Mouse (Mus musculus) left cerebral cortex, adult 2 months (tissue): ENCODE measurements around the gene Tex261. TPM values are rescaled to one million over a fixed set of nuclear protein-coding genes. Genes with fewer than 3 reads are reported as not detected.
"Not testable (repeated sequence)": the region's sequence is repeated elsewhere in the genome, so short reads cannot be mapped to it uniquely, and the experiment has no call there.

Source experiments
- DNase-seq, 2 experiments: peaks; one replicate each; pipeline ENCODE4 v3.0.0; 2021 to 2022; ENCODE audit warnings: low spot score in 2 of 2, mixed read lengths in 1 of 2; ENCODE audit errors: extremely low spot score in 1 of 2
- H3K27ac ChIP-seq: fragments of 200-600 bp; 2 replicates; pipeline ENCODE4 v1.8.1; 2022
- H3K4me3 ChIP-seq: fragments of 200-600 bp; 2 replicates; pipeline ENCODE4 v1.8.1; 2022
- CTCF ChIP-seq: fragments of 200-600 bp; IDR thresholded peaks from 2 replicates; pipeline ENCODE4 v1.8.1; 2022; ENCODE audit warnings: antibody characterized with exemption, mild to moderate bottlenecking, moderate library complexity
- intact Hi-C: fragments of 180-260 bp; cut with DNase I; formaldehyde crosslinking; loops from one replicate; pipeline ENCODE4 v1.15.1; 2025
- long read RNA-seq, 2 experiments: library from polyadenylated mRNA; stranded (forward); transcript quantifications; one replicate each; pipeline ENCODE4 v2.0.0; 2021; ENCODE audit warnings: borderline mapping rate in 2 of 2
- total RNA-seq, 2 experiments: library from RNA; stranded (reverse); gene quantifications; 2 replicates each; pipeline ENCODE4 v1.2.3; 2021

Tex261 gene
- 10 to 100 TPM; 49.1 to 53.9 TPM for total RNA-seq
- long read RNA-seq, experiment 1, transcript Tex261-201 (6 exons, 2,984 nt): major isoform, 52 of 62 reads
- long read RNA-seq, experiment 1, partial matches to known transcripts: 4 of 62 reads
- long read RNA-seq, experiment 1, other reads (novel, unspliced or antisense): 6 of 62 reads
- long read RNA-seq, experiment 2, transcript Tex261-201 (6 exons, 2,984 nt): major isoform, 56 of 85 reads
- long read RNA-seq, experiment 2, partial matches to known transcripts: 14 of 85 reads
- long read RNA-seq, experiment 2, other reads (novel, unspliced or antisense): 13 of 85 reads

DNA sequence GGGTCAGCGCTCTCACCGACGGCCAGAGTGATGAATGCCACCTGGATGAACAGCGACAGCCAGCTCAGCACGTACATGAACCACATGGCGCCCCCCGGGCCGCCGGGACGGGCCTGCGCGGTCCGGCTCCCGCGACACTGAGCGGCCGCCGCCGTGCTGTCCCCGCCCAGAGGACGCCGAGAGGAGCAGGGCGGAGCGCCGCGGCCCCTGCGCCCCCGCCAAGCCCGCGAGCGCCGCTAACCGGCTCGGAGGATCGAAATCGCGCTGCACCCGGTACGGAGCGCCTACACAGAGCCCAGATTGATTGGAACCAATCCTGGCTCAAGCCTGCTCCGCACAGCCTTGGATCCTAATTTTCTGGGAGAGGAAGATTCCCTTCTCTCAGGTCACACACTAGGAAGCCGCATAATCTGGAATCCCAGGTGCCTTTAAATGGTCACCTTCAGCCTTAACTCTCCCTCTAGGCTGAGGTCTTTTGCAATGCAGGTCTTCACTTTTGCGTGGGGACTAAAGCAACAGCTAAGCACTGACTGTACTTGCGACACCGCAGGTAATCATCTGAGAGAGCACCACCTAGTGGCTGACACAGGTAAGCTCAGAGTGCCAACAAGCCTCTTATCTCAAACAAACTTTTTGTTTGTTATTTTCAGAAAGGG lies at the start of gene Tex261:
TSS of gene Tex261 (minus strand) at position 176 of the 656 bp plus-strand sequence.
- intact Hi-C loops: loop anchor here (5.0 to 10.0 kb wide), 2 partner anchors 137 to 451 kb away; partner anchors contain the start of genes Mob1a and Mthfd2
- DNase-seq: peak; percentile 92
- TF ChIP-seq CTCF: peak; percentile 70
- peak within 1 kb of the TSS; percentile 90 for H3K27ac ChIP-seq
- peak within 1 kb of the TSS; percentile 97 for H3K4me3 ChIP-seq

DNA sequence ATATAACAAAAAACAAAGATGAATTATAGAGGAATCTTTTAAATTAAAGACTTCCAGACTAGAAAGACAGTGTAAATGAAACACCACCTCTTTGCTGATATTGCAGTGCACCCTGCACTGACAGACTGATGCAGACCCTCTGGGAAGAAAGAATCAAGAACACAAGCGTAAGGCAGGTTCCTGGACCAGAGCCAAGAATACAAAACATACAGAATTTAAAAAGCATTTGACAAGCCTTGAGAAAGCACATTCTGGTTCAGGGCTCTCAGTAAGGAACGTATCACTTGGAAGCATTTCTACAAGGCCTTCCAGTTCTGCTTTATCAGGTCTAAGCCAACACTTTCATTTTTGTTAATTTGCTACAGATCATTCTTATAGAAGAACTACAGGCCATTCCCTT lies 46.2 kb upstream of the Tex261 start:
- no peak overlapping the region for H3K27ac ChIP-seq
- intact Hi-C loops: no loop called here
- no peak overlapping the region for H3K4me3 ChIP-seq
- no peak for TF ChIP-seq CTCF
- DNase-seq: no peak

DNA sequence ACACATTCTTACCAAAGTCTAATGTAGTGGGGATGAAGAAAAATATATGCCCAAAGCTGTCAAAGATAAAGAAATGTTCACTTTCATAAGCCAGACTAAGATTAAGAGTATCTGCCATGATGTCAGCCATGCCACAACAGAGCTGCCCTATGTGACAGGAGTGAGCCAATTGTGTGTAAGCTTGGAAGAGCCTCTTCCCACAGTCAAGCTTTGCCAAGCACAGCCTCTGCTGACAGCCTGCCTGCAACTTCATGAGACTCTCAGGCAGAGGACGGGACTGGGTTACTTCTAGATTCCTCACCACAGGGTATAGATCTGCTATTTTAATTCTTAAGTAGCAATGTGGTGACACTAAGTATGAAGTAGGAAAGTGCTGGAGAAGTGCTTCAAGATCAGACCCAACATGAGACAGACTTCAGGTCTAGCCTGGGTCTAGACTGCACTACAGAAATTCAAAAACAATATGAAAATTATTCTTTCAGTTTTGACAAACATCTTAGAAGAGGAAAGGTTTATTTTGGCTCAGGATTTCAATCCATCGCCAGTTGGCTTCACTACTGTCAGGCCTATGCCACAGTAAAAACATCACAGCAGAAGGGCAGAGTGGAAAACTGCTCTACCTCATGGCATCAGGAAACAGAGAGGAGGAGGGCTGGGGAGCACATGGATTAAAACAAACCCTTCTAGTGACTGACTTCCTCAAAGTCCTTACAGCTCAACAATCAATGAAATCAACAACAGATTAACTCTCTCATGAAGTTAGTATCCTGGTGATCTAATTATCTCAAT lies 45.3 kb upstream of the Tex261 start:
- Histone ChIP-seq H3K4me3 (no peak overlapping the region), H3K27ac (no peak overlapping the region)
- DNase-seq: no peak
- intact Hi-C loops: no loop called here
- TF ChIP-seq CTCF: no peak

DNA sequence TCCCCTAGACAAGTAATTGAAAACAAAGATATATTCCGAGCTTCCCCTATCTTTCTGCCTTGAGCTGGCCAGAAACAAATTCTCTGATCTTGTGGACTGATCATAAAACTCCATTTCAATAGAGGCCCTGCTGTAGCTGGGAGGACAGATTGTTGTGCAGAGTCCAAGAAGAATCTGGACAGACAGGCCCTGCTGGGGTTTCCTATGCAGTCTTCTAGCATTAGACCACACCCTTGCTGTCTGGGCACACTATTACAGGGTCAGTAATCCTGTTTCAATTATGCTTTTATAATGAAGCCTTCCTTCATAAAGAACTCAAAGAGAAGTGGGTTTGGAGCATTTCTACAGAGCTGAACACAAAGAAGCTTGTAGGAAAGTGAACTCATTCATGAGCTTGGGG lies 43.4 kb upstream of the Tex261 start:
- Histone ChIP-seq H3K4me3 (no peak overlapping the region), H3K27ac (no peak overlapping the region)
- no peak for DNase-seq
- intact Hi-C loops: no loop called here
- TF ChIP-seq CTCF: no peak

DNA sequence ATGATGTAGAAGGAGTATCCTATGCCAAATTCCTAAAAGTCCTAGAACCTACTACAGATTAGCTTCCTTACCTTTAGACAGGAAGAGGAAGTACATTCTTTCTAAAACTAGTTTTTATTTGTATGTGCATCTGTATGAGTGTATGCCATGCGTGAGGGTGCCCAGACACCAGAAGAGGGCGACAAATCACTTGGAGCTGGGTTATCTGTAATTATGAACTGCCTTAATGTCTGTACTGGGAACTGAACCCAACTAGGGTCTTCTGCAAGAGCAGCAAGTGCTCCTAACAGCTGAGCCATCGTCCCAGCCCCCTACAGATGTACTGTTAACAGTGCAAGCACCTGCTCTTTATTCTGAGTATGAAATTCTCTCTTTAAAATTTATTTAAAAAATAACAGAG lies 40.2 kb upstream of the Tex261 start:
- no peak overlapping the region for H3K4me3 ChIP-seq
- no peak overlapping the region for H3K27ac ChIP-seq
- intact Hi-C loops: no loop called here
- DNase-seq: no peak
- TF ChIP-seq CTCF: no peak

DNA sequence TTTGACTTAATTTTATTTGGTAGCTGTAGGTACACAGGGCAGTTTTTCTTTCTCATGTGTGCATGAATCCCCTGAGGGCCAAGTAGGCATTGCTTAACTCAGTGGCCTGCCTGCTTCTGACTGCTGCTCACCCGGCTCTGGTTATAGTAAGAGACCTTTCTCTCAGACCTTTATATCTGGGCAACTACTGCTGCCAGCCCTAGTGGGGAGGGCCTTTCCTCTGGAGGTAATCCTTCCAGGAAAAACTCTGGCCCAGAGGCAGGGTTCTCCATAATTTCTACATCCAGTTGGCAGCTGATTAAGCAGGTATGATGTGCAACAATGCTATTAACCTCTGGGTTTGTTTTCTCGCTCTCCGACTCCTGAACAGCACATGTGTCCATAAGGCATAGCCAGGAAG lies 27.2 kb upstream of the Tex261 start:
- intact Hi-C loops: no loop called here
- no peak overlapping the region for H3K4me3 ChIP-seq
- no peak overlapping the region for H3K27ac ChIP-seq
- TF ChIP-seq CTCF: no peak
- DNase-seq: no peak

DNA sequence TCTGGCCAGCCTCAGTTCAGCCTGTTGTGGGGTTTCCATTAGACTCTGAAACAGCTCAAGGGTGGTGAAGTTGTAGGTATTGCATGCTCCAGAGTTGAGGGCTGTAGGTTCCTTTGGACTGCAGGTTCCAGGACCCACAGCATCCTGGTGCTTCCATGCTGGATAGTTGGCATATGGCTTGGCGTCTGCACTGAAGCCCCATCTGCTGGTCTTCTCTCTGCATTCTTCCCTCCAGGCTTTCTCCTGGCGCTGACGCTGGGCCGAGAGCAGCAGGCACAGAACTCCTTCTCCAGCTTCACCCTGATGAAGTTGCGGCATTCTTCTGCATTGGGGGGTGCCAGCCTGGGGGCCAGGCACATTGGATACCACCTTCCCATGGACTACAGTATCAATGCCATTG lies 26.4 kb upstream of the Tex261 start:
- DNase-seq: no peak
- H3K4me3 ChIP-seq: no peak overlapping the region
- no peak overlapping the region for H3K27ac ChIP-seq
- intact Hi-C loops: no loop called here
- TF ChIP-seq CTCF: no peak

DNA sequence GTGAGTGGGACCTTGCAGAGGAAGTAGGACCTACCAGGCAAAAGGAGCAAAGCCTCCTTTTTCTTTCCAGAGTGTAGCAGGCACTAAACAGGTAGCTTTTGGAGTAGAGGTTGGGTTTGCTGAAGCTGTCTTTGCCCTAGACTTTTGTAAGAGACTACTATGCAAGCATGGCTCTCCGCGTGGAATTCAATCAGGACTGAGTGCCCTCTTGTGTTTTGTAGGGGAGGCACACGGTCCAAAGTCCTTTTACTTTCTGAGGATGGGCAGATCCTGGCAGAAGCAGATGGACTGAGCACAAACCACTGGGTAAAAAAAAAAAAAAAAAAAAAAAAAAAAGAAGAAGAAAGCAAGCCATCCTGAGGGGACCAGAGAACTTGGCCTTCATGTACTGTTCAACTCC lies 21.1 kb upstream of the Tex261 start:
- intact Hi-C loops: no loop called here
- no peak for DNase-seq
- no peak; the same call in 1 of the 2 replicates for TF ChIP-seq CTCF

DNA sequence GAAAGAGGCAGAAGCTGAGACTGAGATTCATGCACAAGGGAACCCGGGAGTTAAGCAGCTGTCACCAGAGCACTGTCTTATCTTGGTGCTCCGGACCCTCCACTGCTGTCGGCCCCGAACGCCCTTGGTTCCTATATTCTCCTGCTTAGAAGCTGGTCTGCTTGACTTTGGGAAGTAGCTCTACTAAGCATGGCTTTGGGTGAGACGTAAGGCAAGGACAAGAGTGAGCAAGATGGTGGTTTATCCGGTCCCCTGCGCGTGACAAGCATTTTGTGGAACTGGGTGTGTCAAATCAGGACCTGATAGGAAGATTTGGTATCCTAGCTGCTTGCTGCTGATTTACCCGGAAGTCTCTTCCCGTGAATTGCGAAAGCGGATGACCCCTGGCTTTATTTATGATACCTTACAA lies 19.9 kb upstream of the Tex261 start:
- no peak for TF ChIP-seq CTCF
- Histone ChIP-seq H3K27ac (peak overlapping the region; percentile 97), H3K4me3 (peak overlapping the region; percentile 91)
- peak in 1 of 2 experiments; percentile 29 for DNase-seq
- intact Hi-C loops: no loop called here

More for the DNA sequence above, 21.1 kb upstream of the Tex261 start:
- Histone ChIP-seq H3K27ac (no peak overlapping the region), H3K4me3 (no peak overlapping the region)

DNA sequence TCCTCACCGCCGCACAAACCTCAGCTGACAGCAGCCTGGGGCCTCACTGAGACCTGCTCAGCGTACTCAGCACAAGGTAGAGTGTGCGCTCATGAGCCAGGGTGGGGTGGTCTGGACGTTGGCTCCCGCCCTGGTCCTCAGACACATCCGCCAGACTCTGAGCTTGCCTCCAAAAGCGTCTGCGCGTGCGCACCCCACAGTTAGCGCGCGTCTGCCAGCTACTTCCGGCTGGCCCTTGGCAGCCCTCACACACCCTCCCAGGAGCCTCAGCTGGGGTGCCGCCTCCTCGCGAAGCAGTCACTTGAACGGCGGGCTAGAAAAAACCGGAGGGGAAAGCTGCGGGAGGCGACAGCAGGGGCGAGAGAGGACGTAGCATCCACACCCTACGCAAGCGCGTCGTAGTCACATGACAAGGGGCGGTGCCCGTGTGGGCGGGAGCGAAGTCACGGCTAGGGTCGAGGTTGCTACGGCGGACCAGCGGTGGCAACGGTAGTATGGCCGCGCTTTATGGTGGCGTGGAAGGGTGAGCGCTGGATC lies 19.2 kb upstream of the Tex261 start, which contains the start of gene Nagk:
TSS of gene Nagk (plus strand) at position 223 of the 537 bp plus-strand sequence.
- H3K27ac ChIP-seq: peak within 1 kb of the TSS; percentile 97
- peak within 1 kb of the TSS; percentile 91 for H3K4me3 ChIP-seq
- intact Hi-C loops: no loop called here
- no peak for TF ChIP-seq CTCF
- DNase-seq: peak; percentile 90 to 91

DNA sequence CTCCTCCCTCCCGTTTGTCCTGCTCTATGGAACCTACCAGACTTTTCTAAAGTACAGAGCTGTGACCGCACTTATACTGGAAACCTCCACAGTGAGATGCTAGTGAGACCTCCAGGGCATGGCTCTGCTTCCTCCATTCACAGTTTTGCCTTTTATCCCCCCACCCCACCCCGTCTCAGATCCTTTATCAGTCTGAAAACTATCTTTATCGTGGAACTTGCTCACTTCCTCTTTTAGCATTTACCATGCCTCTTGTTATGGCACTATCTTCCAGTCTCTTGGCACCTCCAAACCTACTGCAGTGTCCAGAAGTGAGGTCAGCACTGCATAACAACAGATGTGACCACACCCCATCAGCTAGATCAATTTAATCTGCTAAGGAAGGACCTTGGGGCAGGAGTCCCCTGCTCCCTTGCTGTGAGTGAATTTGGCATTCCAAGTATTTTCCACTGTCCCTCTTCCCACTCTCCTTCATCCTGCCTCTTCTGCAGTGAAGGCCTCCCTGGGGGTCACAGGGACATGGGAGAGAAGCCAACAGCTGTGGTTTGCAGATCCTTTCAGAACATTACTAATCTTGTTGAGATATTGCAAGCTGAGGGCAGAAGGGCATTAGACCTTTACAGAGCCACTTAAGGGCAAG lies 15.8 kb upstream of the Tex261 start:
- intact Hi-C loops: no loop called here
- no peak for DNase-seq
- no peak for TF ChIP-seq CTCF
- Histone ChIP-seq H3K27ac (no peak overlapping the region), H3K4me3 (no peak overlapping the region)

DNA sequence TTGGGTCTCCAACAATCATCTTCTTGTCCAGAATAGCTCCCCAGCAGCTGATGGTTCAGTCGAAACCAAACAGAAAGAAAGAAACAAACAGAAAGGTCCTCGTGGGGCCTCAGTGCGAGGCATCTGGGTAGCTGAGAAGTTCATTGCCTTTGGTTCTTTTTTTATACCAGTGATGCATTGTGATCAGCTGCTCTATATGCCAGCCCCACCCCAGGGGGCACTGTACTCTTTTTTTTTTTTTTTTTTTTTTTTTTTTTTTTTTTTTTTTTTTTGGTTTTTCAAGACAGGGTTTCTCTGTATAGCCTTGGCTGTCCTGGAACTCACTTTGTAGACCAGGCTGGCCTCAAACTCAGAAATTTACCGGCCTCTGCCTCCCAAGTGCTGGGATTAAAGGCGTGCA lies 14.9 kb upstream of the Tex261 start:
- intact Hi-C loops, DNase-seq, H3K27ac ChIP-seq, H3K4me3 ChIP-seq: not testable (repeated sequence)
